Mouse (Mus musculus) testis, adult 2 months (tissue): ENCODE results near the gene Kitl.

Source experiments
- CTCF ChIP-seq: fragments of 200-500 bp; IDR thresholded peaks from 2 replicates; pipeline ENCODE4 v1.5.1; 2012; ENCODE audit warnings: low read depth, mild to moderate bottlenecking, inconsistent platforms, low read length, moderate library complexity; ENCODE audit not compliant: control insufficient read depth, insufficient read depth, insufficient replicate concordance
- POLR2A ChIP-seq: fragments of 200-500 bp; IDR thresholded peaks from 2 replicates; pipeline ENCODE4 v1.6.1; 2012; ENCODE audit warnings: low read depth, mild to moderate bottlenecking, inconsistent platforms, low read length, moderate library complexity; ENCODE audit not compliant: control insufficient read depth

GRCm38 (mm10) chr10:99986745-99987144, 28.7 kb upstream of the Kitl start:
- TF ChIP-seq CTCF, result no peak
- TF ChIP-seq POLR2A, result no peak
